Mouse (Mus musculus) spleen, embryonic (tissue): ENCODE measurements around the gene Timp3.

ENCODE experiments used
- CTCF ChIA-PET: fragments of 350-600 bp; sonication (Branson Sonifier 250); formaldehyde crosslinking; loops from one replicate; lab custom pipeline; 2022; lab: Charles Lee

Timp3 gene

DNA sequence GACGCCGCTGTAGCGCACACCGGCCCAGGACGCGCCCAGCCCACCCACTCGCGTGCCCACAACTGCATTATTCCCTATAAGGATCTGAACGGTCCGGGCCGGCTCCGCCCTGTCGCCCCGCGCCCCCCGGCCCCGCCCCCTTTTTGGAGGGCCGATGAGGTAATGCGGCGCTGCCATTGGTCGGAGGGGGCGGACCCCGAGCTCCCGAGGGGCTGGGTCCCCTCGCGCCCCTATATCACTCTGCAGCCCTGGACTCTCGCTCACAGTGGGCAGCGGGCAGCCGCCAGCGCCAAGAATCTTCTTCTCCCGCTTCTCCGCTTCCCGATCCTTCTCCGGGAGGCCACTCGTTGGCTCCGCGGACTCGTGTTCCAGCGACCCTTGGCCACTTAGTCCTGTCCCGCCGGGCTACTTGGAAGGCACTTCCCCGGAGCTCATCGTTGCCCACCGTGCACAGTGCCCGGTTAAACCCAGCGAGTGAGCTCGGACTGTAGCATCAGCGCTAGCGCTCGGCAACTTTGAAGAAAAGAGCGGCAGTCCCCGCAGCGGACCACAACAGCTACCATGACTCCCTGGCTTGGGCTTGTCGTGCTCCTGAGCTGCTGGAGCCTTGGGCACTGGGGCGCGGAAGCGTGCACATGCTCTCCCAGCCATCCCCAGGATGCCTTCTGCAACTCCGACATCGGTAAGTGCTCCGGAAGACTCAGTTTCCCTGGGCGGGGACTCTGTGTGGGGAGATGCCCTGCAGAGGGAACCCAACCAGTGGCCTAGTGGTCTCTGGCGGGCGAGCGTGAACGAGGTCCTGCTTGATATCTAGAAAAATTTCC, at the start of gene Timp3:
Timp3 (plus strand) TSS at position 80 of the 824 bp plus-strand sequence.
- CTCF ChIA-PET, result no interaction called here

- CTCF ChIA-PET, result no interaction called here
Observed at GRCm38 (mm10) chr10:86256221-86256620, 44.0 kb upstream of the Timp3 start.

GRCm38 (mm10) chr10:86257045-86257444, 43.1 kb upstream of the Timp3 start:
- CTCF ChIA-PET, result no interaction called here

DNA sequence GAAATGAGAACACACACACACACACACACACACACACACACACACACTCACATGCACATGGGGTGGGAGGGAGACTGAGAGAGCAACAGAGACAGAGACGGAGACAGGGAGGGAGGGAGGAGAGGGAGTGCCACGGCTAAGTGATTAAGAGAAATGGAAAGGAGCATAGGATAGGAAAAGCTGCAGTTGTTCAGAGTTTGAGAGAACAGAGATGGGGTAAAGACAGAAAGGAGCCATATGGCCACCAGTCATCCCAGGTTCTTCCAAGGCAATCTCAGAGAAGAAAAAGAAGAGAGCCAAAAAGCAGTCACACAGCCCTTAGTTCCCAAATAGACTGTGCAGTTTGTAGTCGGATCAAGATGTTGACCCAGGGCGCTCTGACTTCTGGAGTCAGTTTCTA, 42.1 kb upstream of the Timp3 start:
- CTCF ChIA-PET, result no interaction called here

DNA sequence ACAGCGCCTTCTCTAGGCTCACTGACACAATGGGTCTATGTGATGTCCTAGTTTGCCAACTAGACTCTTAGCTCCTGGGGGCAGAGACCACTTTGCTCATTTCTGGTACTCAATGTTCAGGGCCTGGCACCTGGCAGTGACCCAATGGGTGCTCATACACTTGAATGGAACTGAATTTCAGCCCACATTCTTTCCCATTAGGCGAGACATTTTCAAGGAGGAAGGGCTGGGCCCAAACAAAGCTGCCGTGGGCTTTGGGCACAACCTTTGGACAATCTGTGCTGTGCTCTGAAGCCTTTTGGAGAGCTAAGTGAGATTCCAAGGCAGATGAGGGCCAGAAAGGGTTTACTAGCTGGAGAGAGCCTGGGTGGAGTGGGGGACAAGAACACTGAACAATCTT, 41.2 kb upstream of the Timp3 start:
- CTCF ChIA-PET, result no interaction called here

DNA sequence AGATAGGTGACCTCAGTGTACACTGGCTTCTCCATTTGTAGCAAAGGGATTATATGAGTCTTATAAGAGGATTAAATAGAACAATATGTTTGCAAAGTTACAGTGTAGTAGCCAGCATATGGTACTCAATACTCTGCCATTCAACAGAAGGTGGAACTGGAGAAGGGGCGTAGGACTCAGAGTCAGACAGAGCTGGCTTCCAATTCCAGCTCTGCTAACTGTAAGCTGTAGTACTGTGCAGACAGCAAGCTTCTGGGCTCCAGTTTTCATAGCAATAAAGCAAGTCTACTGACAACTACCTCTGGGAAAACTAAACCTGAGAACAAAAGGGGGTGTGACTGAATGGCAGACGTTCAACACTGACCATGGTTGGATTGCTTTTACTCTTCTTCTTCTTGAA, 38.4 kb upstream of the Timp3 start:
- CTCF ChIA-PET, result no interaction called here

GRCm38 (mm10) chr10:86264618-86265017, 35.6 kb upstream of the Timp3 start:
- CTCF ChIA-PET, result no interaction called here

GRCm38 (mm10) chr10:86270254-86270653, 29.9 kb upstream of the Timp3 start:
- CTCF ChIA-PET, result interaction anchor here (1.0 kb wide), 1 partner anchor 16 kb away, joined by 3 read pairs; no protein-coding TSS in a partner anchor

- CTCF ChIA-PET, result no interaction called here
Observed at GRCm38 (mm10) chr10:86272826-86273225, 27.3 kb upstream of the Timp3 start.

- CTCF ChIA-PET, result no interaction called here
Observed at GRCm38 (mm10) chr10:86273410-86274191, 26.6 kb upstream of the Timp3 start.

- CTCF ChIA-PET, result no interaction called here
Observed at GRCm38 (mm10) chr10:86275585-86275984, 24.6 kb upstream of the Timp3 start.

- CTCF ChIA-PET, result no interaction called here
Observed at GRCm38 (mm10) chr10:86277327-86277726, 22.8 kb upstream of the Timp3 start.

- CTCF ChIA-PET, result no interaction called here
Observed at GRCm38 (mm10) chr10:86278481-86278880, 21.7 kb upstream of the Timp3 start.

- CTCF ChIA-PET, result no interaction called here
Observed at GRCm38 (mm10) chr10:86279579-86280168, 20.5 kb upstream of the Timp3 start.

DNA sequence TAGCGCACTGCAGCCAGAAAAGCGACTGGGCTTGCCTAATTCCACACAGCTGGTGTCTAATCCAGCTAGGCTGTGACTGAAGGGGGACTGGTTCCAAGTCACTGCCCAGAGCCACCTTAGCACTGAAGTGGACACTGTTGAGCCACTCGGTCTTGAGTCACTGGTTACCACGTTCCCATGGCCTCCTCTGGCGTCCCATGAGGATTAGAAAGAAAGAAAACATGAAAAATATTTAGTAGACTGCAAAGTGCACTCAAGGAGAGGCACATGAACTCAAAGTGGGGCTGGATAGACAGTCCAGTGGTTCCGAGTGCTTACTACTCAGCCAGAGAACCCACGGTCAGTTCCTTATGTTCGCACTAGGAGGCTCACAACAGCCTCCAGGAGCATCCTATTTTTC, 18.9 kb upstream of the Timp3 start:
- CTCF ChIA-PET, result no interaction called here

- CTCF ChIA-PET, result interaction anchor here (1.1 kb wide), 1 partner anchor 16 kb away, joined by 3 read pairs; no protein-coding TSS in a partner anchor
Observed at GRCm38 (mm10) chr10:86286508-86286907, 13.7 kb upstream of the Timp3 start.

DNA sequence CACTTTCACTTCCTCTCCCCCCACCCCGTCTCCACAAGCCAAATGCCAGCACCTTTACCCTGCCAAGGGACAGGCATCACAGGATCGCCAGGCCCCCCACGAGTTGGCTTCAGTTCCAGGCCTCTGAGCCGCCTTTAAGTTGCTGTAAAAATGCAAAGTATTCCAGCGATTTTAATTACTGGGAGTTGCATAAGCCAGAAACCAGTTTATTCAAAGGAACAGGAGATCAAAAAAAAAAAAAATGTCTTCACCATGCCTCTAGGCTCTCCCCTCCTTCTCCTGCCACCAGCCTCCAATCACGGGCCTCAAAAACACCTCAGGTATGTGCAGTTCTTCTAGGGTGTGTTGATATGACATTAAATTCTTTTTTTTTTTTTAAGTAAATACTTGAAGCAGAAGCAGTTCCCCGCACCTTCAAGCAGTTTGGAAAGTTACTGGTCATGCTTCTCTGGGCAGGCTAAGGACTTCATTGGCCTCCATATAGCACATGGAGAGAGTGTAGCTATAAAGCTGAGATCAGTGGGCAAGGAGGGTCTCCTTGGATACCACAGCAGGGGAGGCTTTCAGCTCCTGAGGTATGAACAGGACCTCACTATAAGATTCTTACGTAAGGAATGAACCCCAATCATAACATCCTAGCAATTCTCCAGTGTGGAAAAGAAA, 9.9 kb upstream of the Timp3 start:
- CTCF ChIA-PET, result no interaction called here

- CTCF ChIA-PET, result no interaction called here
Observed at GRCm38 (mm10) chr10:86293880-86294279, 6.3 kb upstream of the Timp3 start.

- CTCF ChIA-PET, result no interaction called here
Observed at GRCm38 (mm10) chr10:86294599-86295365, 5.4 kb upstream of the Timp3 start.

GRCm38 (mm10) chr10:86295454-86296098, 4.6 kb upstream of the Timp3 start:
- CTCF ChIA-PET, result interaction anchor here (0.7 kb wide), 1 partner anchor 1141 kb away, joined by 3 read pairs; no protein-coding TSS in a partner anchor
